Mouse (Mus musculus) hindbrain, embryonic 11.5 days (tissue): ENCODE measurements around the gene Catsper1. TPM values are rescaled to one million over a fixed set of nuclear protein-coding genes. Genes with fewer than 3 reads are reported as not detected.

Experiments
- ATAC-seq: fragments of 200-750 bp; cut with Nextera tagmentation; 2 replicates; pipeline ENCODE4 v1.8.0; 2017; ENCODE audit warnings: mild to moderate bottlenecking, moderate TSS enrichment, moderate library complexity; ENCODE audit not compliant: low FRiP score
- DNase-seq: peaks from one replicate; pipeline ENCODE4 v3.0.0-alpha.2; 2015; ENCODE audit warnings: low spot score
- H3K27ac ChIP-seq: fragments of 300-500 bp; sonication (generic); 2 replicates; pipeline ENCODE4 v1.5.1; 2014; ENCODE audit warnings: mild to moderate bottlenecking, low read depth, low read length
- H3K27me3 ChIP-seq: fragments of 300-500 bp; sonication (generic); 2 replicates; pipeline ENCODE4 v1.6.1; 2014; ENCODE audit warnings: mild to moderate bottlenecking, low read length, moderate library complexity, mixed read lengths; ENCODE audit not compliant: control insufficient read depth, insufficient read depth
- H3K36me3 ChIP-seq: fragments of 300-500 bp; sonication (generic); 2 replicates; pipeline ENCODE4 v1.6.1; 2014; ENCODE audit warnings: mild to moderate bottlenecking, low read length, moderate library complexity, mixed read lengths; ENCODE audit not compliant: control insufficient read depth, insufficient read depth
- H3K4me1 ChIP-seq: fragments of 300-500 bp; sonication (generic); replicated peaks from 2 replicates; pipeline ENCODE4 v1.6.1; 2014; ENCODE audit warnings: low read length, mixed read lengths; ENCODE audit not compliant: control insufficient read depth, insufficient read depth
- H3K4me2 ChIP-seq: fragments of 300-500 bp; sonication (generic); replicated peaks from 2 replicates; pipeline ENCODE4 v1.6.1; 2014; ENCODE audit warnings: mild to moderate bottlenecking, low read depth, low read length
- H3K4me3 ChIP-seq: fragments of 300-500 bp; sonication (generic); 2 replicates; pipeline ENCODE4 v1.5.1; 2014; ENCODE audit warnings: low read depth, low read length
- H3K9ac ChIP-seq: fragments of 300-500 bp; sonication (generic); 2 replicates; pipeline ENCODE4 v1.6.1; 2014; ENCODE audit warnings: low read depth, low read length
- H3K9me3 ChIP-seq: fragments of 300-500 bp; sonication (generic); 2 replicates; pipeline ENCODE4 v1.6.1; 2016; ENCODE audit warnings: low read length; ENCODE audit not compliant: control insufficient read depth
- WGBS: fragments of 180-500 bp; shearing (Covaris S2); extraction: QIAGEN DNeasy Blood & Tissue Kit; methylation state at CpG from one replicate; pipeline ENCODE4 v1.1.7; 2014; 5-methylcytosine and 5-hydroxymethylcytosine counted together
- polyA plus RNA-seq: library from polyadenylated mRNA; unstranded; fragments of >200 nt; fragmentation: Nextera tagmentation; extraction: Ambion mirVana; gene quantifications from 2 replicates; pipeline ENCODE4 v1.2.1, GENCODE M21; 2014

Catsper1 gene
- polyA plus RNA-seq, 1 experiment from 2014 or later: not detected

GRCm38 (mm10) chr19:5365751-5366150, 30.2 kb downstream of the Catsper1 start:
- Histone ChIP-seq H3K9ac (peak overlapping the region; percentile 86), H3K4me2 (peak overlapping the region; percentile 79), H3K4me3 (peak overlapping the region; percentile 90), H3K36me3 (peaks cover 10% of the 10 kb centered on the region; the same call in 1 of the 2 replicates), H3K9me3 (no peaks in the 10 kb centered on the region), H3K27ac (peak overlapping the region; percentile 78; the same call in 1 of the 2 replicates), H3K4me1 (peaks cover 6% of the 10 kb centered on the region), H3K27me3 (no peaks in the 10 kb centered on the region)
- 22% methylated on average over 11 of the region's 11 CpGs for WGBS
- DNase-seq: no peak
- no peak for ATAC-seq

- H3K27ac ChIP-seq: peak within 1 kb of the TSS; percentile 78
- H3K9me3 ChIP-seq: no peaks in the 10 kb centered on the region
- peaks cover 6% of the 10 kb centered on the region for H3K4me1 ChIP-seq
- H3K4me2 ChIP-seq: peak within 1 kb of the TSS; percentile 79
- H3K4me3 ChIP-seq: peak within 1 kb of the TSS; percentile 90
- under 1% methylated on average over 88 of the region's 92 CpGs for WGBS
- DNase-seq: peak; percentile 99
- peaks cover 10% of the 10 kb centered on the region; the same call in 1 of the 2 replicates for H3K36me3 ChIP-seq
- no peaks in the 10 kb centered on the region for H3K27me3 ChIP-seq
- peak; percentile 95 for ATAC-seq
- peak within 1 kb of the TSS; percentile 86 for H3K9ac ChIP-seq
Observed at GRCm38 (mm10) chr19:5366175-5367052, 30.9 kb downstream of the Catsper1 start, which contains the start of gene Eif1ad. TSS of gene Eif1ad (plus strand) at chr19:5366741.

- 0% methylated on average over 33 of the region's 33 CpGs for WGBS
- Histone ChIP-seq H3K9me3 (no peaks in the 10 kb centered on the region), H3K9ac (peak within 1 kb of the TSS; percentile 86), H3K4me1 (peaks cover 6% of the 10 kb centered on the region), H3K36me3 (peaks cover 10% of the 10 kb centered on the region; the same call in 1 of the 2 replicates), H3K27me3 (no peaks in the 10 kb centered on the region), H3K4me3 (peak within 1 kb of the TSS; percentile 90), H3K27ac (peak within 1 kb of the TSS; percentile 78), H3K4me2 (peak within 1 kb of the TSS; percentile 79)
- no peak for ATAC-seq
- no peak for DNase-seq
Observed at GRCm38 (mm10) chr19:5367053-5367359, 31.5 kb downstream of the Catsper1 start, which contains the start of gene Banf1. TSS of gene Banf1 (minus strand) at chr19:5367168.

GRCm38 (mm10) chr19:5367455-5367854, 31.9 kb downstream of the Catsper1 start:
- Histone ChIP-seq H3K36me3 (peaks cover 10% of the 10 kb centered on the region; the same call in 1 of the 2 replicates), H3K4me2 (peak overlapping the region; percentile 79), H3K27me3 (no peaks in the 10 kb centered on the region), H3K9me3 (no peaks in the 10 kb centered on the region), H3K9ac (peak overlapping the region; percentile 86), H3K27ac (peak overlapping the region; percentile 78), H3K4me3 (peak overlapping the region; percentile 90), H3K4me1 (peaks cover 6% of the 10 kb centered on the region)
- ATAC-seq (no peak), DNase-seq (no peak)
- WGBS: 11% methylated on average over 11 of the region's 11 CpGs

GRCm38 (mm10) chr19:5370932-5371331, 35.4 kb downstream of the Catsper1 start:
- H3K27me3 ChIP-seq: no peaks in the 10 kb centered on the region

GRCm38 (mm10) chr19:5372724-5373123, 37.2 kb downstream of the Catsper1 start:
- peaks cover 6% of the 10 kb centered on the region; the same call in 1 of the 2 replicates for H3K36me3 ChIP-seq

More at GRCm38 (mm10) chr19:5370932-5371331, 35.4 kb downstream of the Catsper1 start:
- no peak overlapping the region for H3K27ac ChIP-seq
- ATAC-seq (no peak), DNase-seq (peak; percentile 11)
- 88% methylated on average over 3 of the region's 3 CpGs for WGBS
- H3K9ac ChIP-seq: no peak overlapping the region
- peaks cover 4% of the 10 kb centered on the region; the same call in 1 of the 2 replicates for H3K4me1 ChIP-seq
- H3K9me3 ChIP-seq: no peaks in the 10 kb centered on the region
- no peak overlapping the region for H3K4me3 ChIP-seq
- H3K36me3 ChIP-seq: peaks cover 6% of the 10 kb centered on the region; the same call in 1 of the 2 replicates
- no peak overlapping the region for H3K4me2 ChIP-seq

GRCm38 (mm10) chr19:5374177-5374576, 38.6 kb downstream of the Catsper1 start:
- peaks cover 10% of the 10 kb centered on the region; the same call in 1 of the 2 replicates for H3K36me3 ChIP-seq
- no peaks in the 10 kb centered on the region for H3K4me1 ChIP-seq
- no peak for DNase-seq
- H3K4me2 ChIP-seq: no peak overlapping the region
- no peak overlapping the region for H3K27ac ChIP-seq
- no peak overlapping the region for H3K9ac ChIP-seq
- no peak for ATAC-seq
- 84% methylated on average over 4 of the region's 4 CpGs for WGBS
- H3K27me3 ChIP-seq: no peaks in the 10 kb centered on the region
- no peaks in the 10 kb centered on the region for H3K9me3 ChIP-seq
- no peak overlapping the region for H3K4me3 ChIP-seq

More at GRCm38 (mm10) chr19:5372724-5373123, 37.2 kb downstream of the Catsper1 start:
- Histone ChIP-seq H3K27ac (no peak overlapping the region), H3K9me3 (no peaks in the 10 kb centered on the region), H3K27me3 (no peaks in the 10 kb centered on the region), H3K4me2 (no peak overlapping the region), H3K4me1 (peaks cover 4% of the 10 kb centered on the region; the same call in 1 of the 2 replicates), H3K4me3 (no peak overlapping the region), H3K9ac (no peak overlapping the region)
- 96% methylated on average over 7 of the region's 7 CpGs for WGBS
- ATAC-seq (no peak), DNase-seq (no peak)

- Histone ChIP-seq H3K27me3 (no peaks in the 10 kb centered on the region), H3K27ac (no peak overlapping the region), H3K4me2 (no peak overlapping the region), H3K4me3 (peak overlapping the region; percentile 6; the same call in 1 of the 2 replicates), H3K36me3 (peaks cover 10% of the 10 kb centered on the region; the same call in 1 of the 2 replicates), H3K4me1 (no peaks in the 10 kb centered on the region), H3K9me3 (no peaks in the 10 kb centered on the region), H3K9ac (no peak overlapping the region)
- ATAC-seq (no peak), DNase-seq (no peak)
- WGBS: 88% methylated on average over 4 of the region's 4 CpGs
Observed at GRCm38 (mm10) chr19:5374748-5375147, 39.2 kb downstream of the Catsper1 start.
